Mouse (Mus musculus) olfactory bulb, adult 2 months (tissue): ENCODE measurements around the gene C1ql4.

ENCODE experiments used
- CTCF ChIP-seq: fragments of 200-500 bp; IDR thresholded peaks from 2 replicates; pipeline ENCODE4 v1.5.1; 2012; ENCODE audit warnings: low read depth, mild to moderate bottlenecking, low read length, moderate library complexity; ENCODE audit not compliant: insufficient read depth
- POLR2A ChIP-seq: fragments of 200-500 bp; IDR thresholded peaks from 2 replicates; pipeline ENCODE4 v1.6.1; 2012; ENCODE audit warnings: mild to moderate bottlenecking, low read depth, low read length, moderate library complexity; ENCODE audit not compliant: insufficient read depth

GRCm38 (mm10) chr15:99111809-99112208, 24.2 kb upstream of the C1ql4 start:
- TF ChIP-seq CTCF (no peak), POLR2A (no peak)
